Mouse (Mus musculus) heart, postnatal 0 days (tissue): Measurements from ENCODE around the gene Rbpjl.

Experiments
- CTCF ChIP-seq: IDR thresholded peaks from 2 replicates; pipeline ENCODE4 v1.5.1; 2016; ENCODE audit warnings: antibody characterized with exemption, control low read depth, low read depth
- EP300 ChIP-seq: IDR thresholded peaks from 2 replicates; pipeline ENCODE4 v1.6.1; 2016; ENCODE audit warnings: antibody characterized with exemption, low read depth

- TF ChIP-seq CTCF, result peak; percentile 72
- TF ChIP-seq EP300, result no peak
Measured at GRCm38 (mm10) chr2:164417198-164417597, 14.3 kb downstream of the Rbpjl start.
